Mouse (Mus musculus): ENCODE results near the gene Trabd.

DNA sequence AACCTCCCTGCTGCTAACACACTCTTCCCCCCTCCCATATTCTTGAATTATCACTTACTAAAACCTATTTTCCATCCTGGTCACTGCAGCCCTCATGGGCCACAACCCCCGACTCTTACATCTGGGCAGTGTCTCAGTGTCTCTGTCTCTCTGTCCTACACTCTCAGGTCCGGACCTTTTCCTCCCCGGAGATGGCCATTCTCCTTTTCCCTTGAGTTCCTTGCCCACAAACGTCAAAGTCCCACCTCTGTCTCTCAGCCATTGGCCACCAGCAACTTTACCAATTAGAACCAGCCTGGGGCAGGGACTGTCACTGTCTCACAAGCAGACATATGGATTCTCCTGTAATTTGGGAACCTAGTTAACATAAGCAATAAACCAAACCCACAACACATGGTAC is 28.6 kb upstream of the Trabd start:
- no peak for TF ChIP-seq POLR2A (IDR thresholded peaks at IDR 0.05; ENCODE audit: insufficient read depth, low read depth, low read length)
- no peak for TF ChIP-seq CTCF (IDR thresholded peaks at IDR 0.05; ENCODE audit: insufficient read depth, low read depth, low read length)

Measured in olfactory bulb, adult 2 months (tissue).